Mouse (Mus musculus) cortical plate, adult 2 months (tissue): ENCODE data around the gene 1700024P04Rik.

Source experiments
- CTCF ChIP-seq: fragments of 200-500 bp; IDR thresholded peaks from 2 replicates; pipeline ENCODE4 v1.5.1; 2011; ENCODE audit warnings: mild to moderate bottlenecking, control low read depth, low read length; ENCODE audit not compliant: insufficient read depth; ENCODE audit errors: extremely low read depth
- POLR2A ChIP-seq: fragments of 200-500 bp; IDR thresholded peaks from 2 replicates; pipeline ENCODE4 v1.6.1; 2011; ENCODE audit warnings: mild to moderate bottlenecking, low read length, control low read depth; ENCODE audit not compliant: insufficient read depth; ENCODE audit errors: extremely low read depth

GRCm38 (mm10) chr13:98951951-98952350 lies 32.4 kb downstream of the 1700024P04Rik start:
- TF ChIP-seq CTCF (no peak), POLR2A (no peak)
